Mouse (Mus musculus): ENCODE data around the gene Mdm2. TPM values are rescaled to one million over a fixed set of nuclear protein-coding genes. Genes with fewer than 3 reads are reported as not detected.
"Not testable (repeated sequence)": the region's sequence is repeated elsewhere in the genome, so short reads cannot be mapped to it uniquely, and the experiment has no call there.

The Mdm2 gene
- polyA plus RNA-seq, 1 experiment: 2.1 TPM

DNA sequence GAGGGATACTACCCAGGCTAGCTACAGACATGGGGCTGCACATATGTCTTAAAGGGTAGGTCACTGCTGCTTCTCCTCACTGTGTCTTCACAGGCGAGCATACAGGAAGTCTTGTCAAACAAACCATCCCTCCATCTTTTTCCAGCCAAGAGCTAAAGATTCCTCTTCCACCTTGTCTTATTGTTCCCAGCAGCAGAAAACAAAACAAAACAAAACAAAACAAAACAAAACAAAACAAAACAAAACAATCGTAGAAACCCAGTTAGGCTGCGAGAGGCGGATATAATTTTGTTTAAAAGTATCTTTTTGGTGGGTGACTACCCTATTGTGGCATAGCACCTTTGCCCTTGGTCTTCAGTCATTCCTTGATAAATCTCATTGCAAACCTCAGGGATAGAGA lies 32.1 kb upstream of the Mdm2 start:
- no peak for TF ChIP-seq GATA1 (IDR thresholded peaks at IDR 0.05; ENCODE audit: low read length)
- TF ChIP-seq TAL1 (IDR thresholded peaks at IDR 0.05; ENCODE audit: low read length): no peak
- Histone ChIP-seq H3K4me1 (ENCODE audit: control insufficient read depth) (peaks cover 24% of the 10 kb centered on the region), H3K4me3 (replicated peaks) (no peak overlapping the region), H3K27me3 (ENCODE audit: control insufficient read depth) (peaks cover 8% of the 10 kb centered on the region), H3K36me3 (ENCODE audit: control insufficient read depth) (peaks cover 9% of the 10 kb centered on the region), H3K9me3 (ENCODE audit: control insufficient read depth, low read length) (no peaks in the 10 kb centered on the region)

GRCm38 (mm10) chr10:117741698-117742475 lies 31.3 kb upstream of the Mdm2 start:
- H3K9me3 ChIP-seq (ENCODE audit: control insufficient read depth, low read length): no peaks in the 10 kb centered on the region
- peaks cover 8% of the 10 kb centered on the region for H3K27me3 ChIP-seq (ENCODE audit: control insufficient read depth)
- H3K4me3 ChIP-seq (replicated peaks): no peak overlapping the region
- TF ChIP-seq GATA1 (IDR thresholded peaks at IDR 0.05; ENCODE audit: low read length): no peak
- peaks cover 23% of the 10 kb centered on the region for H3K4me1 ChIP-seq (ENCODE audit: control insufficient read depth)
- H3K36me3 ChIP-seq (ENCODE audit: control insufficient read depth): peaks cover 7% of the 10 kb centered on the region

DNA sequence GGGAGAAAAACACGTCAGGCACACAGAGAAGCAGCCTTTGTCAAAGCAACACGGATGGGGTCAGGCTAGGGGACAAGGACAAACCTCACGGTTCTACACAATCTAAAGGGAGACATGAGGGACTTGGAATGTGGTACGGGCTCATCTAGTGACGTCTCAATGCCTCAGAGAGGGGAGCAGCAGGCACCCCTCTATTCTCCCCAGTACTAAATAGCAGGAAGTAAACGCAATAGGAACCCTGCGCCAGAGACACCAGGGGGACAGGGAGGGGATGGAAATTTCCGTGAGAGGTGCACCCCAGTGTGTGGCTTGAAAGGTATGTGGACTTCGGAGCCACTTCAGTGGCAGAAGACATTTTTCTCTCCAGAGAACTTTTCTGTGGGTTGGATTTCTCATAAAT lies 30.4 kb upstream of the Mdm2 start:
- Histone ChIP-seq H3K9me3 (ENCODE audit: control insufficient read depth, low read length) (no peaks in the 10 kb centered on the region), H3K4me3 (replicated peaks) (no peak overlapping the region), H3K27me3 (ENCODE audit: control insufficient read depth) (peaks cover 8% of the 10 kb centered on the region), H3K4me1 (ENCODE audit: control insufficient read depth) (peaks cover 17% of the 10 kb centered on the region), H3K36me3 (ENCODE audit: control insufficient read depth) (peaks cover 7% of the 10 kb centered on the region)
- TF ChIP-seq TAL1 (IDR thresholded peaks at IDR 0.05; ENCODE audit: low read length) (no peak), GATA1 (IDR thresholded peaks at IDR 0.05; ENCODE audit: low read length) (no peak)

DNA sequence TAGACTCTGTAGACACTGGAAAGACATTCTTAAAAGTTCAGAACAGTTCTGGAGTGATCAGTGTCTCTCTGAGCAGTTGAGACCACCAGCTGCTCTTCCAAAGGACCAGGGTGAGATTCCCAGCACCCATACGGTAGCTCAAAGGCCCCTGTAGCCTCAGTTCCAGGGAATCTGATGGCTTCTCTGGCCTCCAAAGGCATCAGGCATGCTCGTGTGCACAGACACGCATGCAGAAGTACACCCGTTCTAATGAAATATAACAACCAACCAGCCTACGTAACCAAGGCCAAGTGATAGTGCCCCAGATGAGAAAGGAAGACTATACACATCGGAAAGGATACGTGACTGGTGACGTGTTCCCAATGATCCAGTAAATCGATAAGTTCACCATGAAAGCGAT lies 29.6 kb upstream of the Mdm2 start:
- no peaks in the 10 kb centered on the region for H3K9me3 ChIP-seq (ENCODE audit: control insufficient read depth, low read length)
- peaks cover 7% of the 10 kb centered on the region for H3K36me3 ChIP-seq (ENCODE audit: control insufficient read depth)
- H3K4me1 ChIP-seq (ENCODE audit: control insufficient read depth): peaks cover 13% of the 10 kb centered on the region
- H3K4me3 ChIP-seq (replicated peaks): no peak overlapping the region
- H3K27me3 ChIP-seq (ENCODE audit: control insufficient read depth): peaks cover 4% of the 10 kb centered on the region
- TF ChIP-seq GATA1 (IDR thresholded peaks at IDR 0.05; ENCODE audit: low read length): no peak
- TF ChIP-seq TAL1 (IDR thresholded peaks at IDR 0.05; ENCODE audit: low read length): no peak

GRCm38 (mm10) chr10:117739648-117739948 lies 29.0 kb upstream of the Mdm2 start:
- no peak overlapping the region for H3K4me3 ChIP-seq (replicated peaks)
- H3K4me1 ChIP-seq (ENCODE audit: control insufficient read depth): peaks cover 11% of the 10 kb centered on the region
- H3K9me3 ChIP-seq (ENCODE audit: control insufficient read depth, low read length): no peaks in the 10 kb centered on the region
- H3K36me3 ChIP-seq (ENCODE audit: control insufficient read depth): peaks cover 7% of the 10 kb centered on the region
- no peaks in the 10 kb centered on the region for H3K27me3 ChIP-seq (ENCODE audit: control insufficient read depth)
- TF ChIP-seq GATA1 (IDR thresholded peaks at IDR 0.05; ENCODE audit: low read length) (no peak), TAL1 (IDR thresholded peaks at IDR 0.05; ENCODE audit: low read length) (no peak)

DNA sequence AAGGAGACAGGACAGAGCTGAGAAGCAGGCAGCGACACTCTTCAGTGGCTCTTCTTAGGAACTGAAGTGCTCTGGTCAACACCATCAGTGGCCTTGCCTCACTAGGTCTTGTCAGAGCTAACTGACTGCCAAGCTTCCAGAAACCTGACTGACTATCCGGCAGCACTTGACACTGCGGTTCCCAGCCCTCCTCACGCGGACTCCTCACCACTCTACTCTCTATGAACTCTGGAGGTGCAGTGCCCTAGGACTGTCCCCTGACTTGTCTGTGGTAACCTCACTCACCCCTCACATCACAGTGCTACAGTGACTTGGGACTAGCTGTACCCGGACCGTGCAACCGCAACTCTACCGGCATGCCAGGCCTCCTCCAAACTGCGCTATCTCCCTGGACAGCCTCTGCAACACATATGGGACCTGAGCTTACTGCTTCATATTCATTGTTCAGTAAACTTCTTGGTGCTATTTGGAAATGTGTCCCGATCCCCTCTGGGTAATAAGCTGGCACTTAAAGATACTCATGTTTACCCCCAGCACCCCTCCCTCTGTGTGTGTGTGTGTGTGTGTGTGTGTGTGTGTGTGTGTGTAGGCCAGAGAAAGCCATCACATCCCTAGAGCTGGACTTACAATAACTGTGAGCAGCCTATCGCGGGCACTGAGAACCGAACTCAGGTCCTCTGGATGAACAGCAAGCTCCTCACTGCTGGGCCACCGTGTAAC lies 28.5 kb upstream of the Mdm2 start:
- Histone ChIP-seq H3K9me3 (ENCODE audit: control insufficient read depth, low read length) (no peaks in the 10 kb centered on the region), H3K4me1 (ENCODE audit: control insufficient read depth) (peaks cover 11% of the 10 kb centered on the region), H3K4me3 (replicated peaks) (no peak overlapping the region), H3K36me3 (ENCODE audit: control insufficient read depth) (peaks cover 7% of the 10 kb centered on the region), H3K27me3 (ENCODE audit: control insufficient read depth) (no peaks in the 10 kb centered on the region)
- TF ChIP-seq TAL1 (IDR thresholded peaks at IDR 0.05; ENCODE audit: low read length) (no peak), GATA1 (IDR thresholded peaks at IDR 0.05; ENCODE audit: low read length) (no peak)

DNA sequence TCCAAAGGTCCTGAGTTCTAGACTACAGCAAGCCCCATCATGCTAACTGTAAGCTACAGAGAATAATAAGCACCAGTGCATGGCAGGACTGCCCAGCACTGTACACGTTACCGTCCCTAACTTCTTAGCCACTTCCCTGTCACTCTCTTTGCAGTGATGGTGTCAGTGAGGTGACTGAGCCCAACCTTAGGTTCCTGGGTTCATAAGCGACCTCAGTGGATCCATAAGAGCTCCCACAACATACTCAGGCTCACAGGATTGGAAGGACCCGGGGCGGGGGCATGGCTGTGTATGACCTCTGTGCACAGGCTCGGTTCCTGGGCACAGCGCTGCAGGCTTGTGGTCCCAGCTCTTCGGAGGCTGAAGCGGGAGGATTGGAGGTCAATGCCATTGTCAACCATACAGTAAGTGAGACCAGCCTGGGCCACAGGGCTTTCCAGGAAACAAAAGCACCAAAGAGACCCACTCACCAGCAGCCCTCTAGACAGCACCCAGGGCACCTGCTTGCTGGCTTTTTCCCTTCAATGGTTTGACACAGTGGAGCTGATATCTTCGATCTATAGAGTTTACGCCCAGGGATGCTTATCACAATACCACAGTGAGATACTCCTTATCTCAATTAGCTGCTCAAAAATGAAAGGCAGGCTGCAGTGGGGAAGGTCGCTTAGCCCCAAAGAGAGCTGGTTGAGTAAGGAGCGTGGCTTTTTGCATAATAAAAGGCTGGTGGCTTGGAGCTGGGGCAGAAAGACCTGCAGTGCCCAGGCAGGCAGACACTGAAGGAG lies 27.8 kb upstream of the Mdm2 start:
- no peaks in the 10 kb centered on the region for H3K9me3 ChIP-seq (ENCODE audit: control insufficient read depth, low read length)
- no peak for TF ChIP-seq TAL1 (IDR thresholded peaks at IDR 0.05; ENCODE audit: low read length)
- TF ChIP-seq GATA1 (IDR thresholded peaks at IDR 0.05; ENCODE audit: low read length): no peak
- H3K36me3 ChIP-seq (ENCODE audit: control insufficient read depth): peaks cover 7% of the 10 kb centered on the region
- H3K4me3 ChIP-seq (replicated peaks): no peak overlapping the region
- no peaks in the 10 kb centered on the region for H3K27me3 ChIP-seq (ENCODE audit: control insufficient read depth)
- H3K4me1 ChIP-seq (ENCODE audit: control insufficient read depth): peaks cover 12% of the 10 kb centered on the region

DNA sequence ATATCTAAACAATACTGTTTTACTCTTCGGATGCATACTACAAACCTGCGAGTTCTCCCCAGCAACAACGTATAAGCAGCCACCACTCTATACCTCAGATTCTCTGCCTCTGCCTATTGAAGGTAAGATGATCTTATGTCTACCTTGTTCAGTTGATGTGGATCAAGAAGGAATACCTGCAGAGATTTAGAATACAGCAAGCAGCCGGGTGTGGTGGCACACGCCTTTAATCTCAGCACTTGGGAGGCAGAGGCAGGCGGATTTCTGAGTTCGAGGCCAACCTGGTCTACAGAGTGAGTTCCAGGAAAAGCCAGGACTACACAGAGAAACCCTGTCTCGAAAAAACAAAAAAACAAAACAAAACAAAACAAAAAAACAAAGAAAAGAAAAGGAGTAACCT lies 26.9 kb upstream of the Mdm2 start:
- not testable (repeated sequence) for H3K27me3 ChIP-seq (ENCODE audit: control insufficient read depth); H3K4me3 ChIP-seq (replicated peaks); H3K9me3 ChIP-seq (ENCODE audit: control insufficient read depth, low read length); H3K36me3 ChIP-seq (ENCODE audit: control insufficient read depth)
- H3K4me1 ChIP-seq (ENCODE audit: control insufficient read depth): peaks cover 21% of the 10 kb centered on the region

GRCm38 (mm10) chr10:117737075-117737474 lies 26.5 kb upstream of the Mdm2 start:
- Histone ChIP-seq H3K4me1 (ENCODE audit: control insufficient read depth) (peaks cover 25% of the 10 kb centered on the region), H3K36me3 (ENCODE audit: control insufficient read depth) (peaks cover 7% of the 10 kb centered on the region), H3K27me3 (ENCODE audit: control insufficient read depth) (no peaks in the 10 kb centered on the region), H3K4me3 (replicated peaks) (no peak overlapping the region), H3K9me3 (ENCODE audit: control insufficient read depth, low read length) (no peaks in the 10 kb centered on the region)
- TF ChIP-seq GATA1 (IDR thresholded peaks at IDR 0.05; ENCODE audit: low read length) (no peak), TAL1 (IDR thresholded peaks at IDR 0.05; ENCODE audit: low read length) (no peak)

All from erythroblast, embryonic 14.5 days (primary cell).